Mouse (Mus musculus) adrenal gland, adult 2 months (tissue): Measurements from ENCODE around the gene Exoc5. TPM values are rescaled to one million over a fixed set of nuclear protein-coding genes. Genes with fewer than 3 reads are reported as not detected.
A peak's percentile ranks its signal among the peaks of the same experiment; 100 is the strongest.
"Not testable (repeated sequence)": the region's sequence is repeated elsewhere in the genome, so short reads cannot be mapped to it uniquely, and the experiment has no call there.

ENCODE experiments used
- DNase-seq: peaks from one replicate; pipeline ENCODE4 v3.0.0; 2021
- long read RNA-seq: library from polyadenylated mRNA; stranded (forward); transcript quantifications from one replicate; pipeline ENCODE4 v2.0.0, GENCODE M21; 2021
- polyA plus RNA-seq: library from polyadenylated mRNA; depleted of rRNA; stranded (reverse); fragments of >200 nt; gene quantifications from 2 replicates; pipeline ENCODE4 v1.2.3, GENCODE M21; 2012; rRNA removed
- total RNA-seq, 2 experiments: library from RNA; stranded (reverse); gene quantifications; 2 replicates each; pipeline ENCODE4 v1.2.3; 2021

Gene Exoc5
- total RNA-seq (10 to 100 TPM; 31.1 to 36.2 TPM), polyA plus RNA-seq (8.0 and 10.2 TPM in 2 replicates)
- long read RNA-seq, full-length matches to known transcripts: 12 of 16 reads
- long read RNA-seq, partial matches to known transcripts: 0 of 16 reads
- long read RNA-seq, other reads (novel, unspliced or antisense): 4 of 16 reads

- peak; percentile 98 for DNase-seq
Observed at GRCm38 (mm10) chr14:49066274-49066823, at the start of gene Exoc5. Exoc5 (minus strand) TSS chr14:49066653.

GRCm38 (mm10) chr14:49091755-49092154, 25.3 kb upstream of the Exoc5 start:
- not testable (repeated sequence) for DNase-seq

DNA sequence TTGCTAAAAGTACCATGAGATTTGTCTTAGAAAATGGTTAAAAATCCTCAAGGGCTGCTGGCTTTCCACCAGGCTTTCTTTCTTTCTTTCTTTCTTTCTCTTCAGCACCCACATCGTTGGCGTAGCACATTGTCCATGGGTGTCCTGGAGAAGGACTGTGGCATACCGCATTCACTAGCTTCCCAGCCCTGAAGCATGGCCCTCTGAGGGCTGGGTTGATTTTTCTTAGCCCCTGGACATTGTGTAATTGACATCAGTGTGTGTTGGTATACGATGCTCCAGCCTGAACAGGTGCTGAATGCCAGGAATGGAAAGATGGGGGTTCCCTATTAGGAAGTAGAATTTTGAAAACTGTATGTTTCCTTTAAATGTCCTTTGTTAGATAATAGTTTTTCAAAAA, 24.8 kb upstream of the Exoc5 start:
- DNase-seq: no peak

DNA sequence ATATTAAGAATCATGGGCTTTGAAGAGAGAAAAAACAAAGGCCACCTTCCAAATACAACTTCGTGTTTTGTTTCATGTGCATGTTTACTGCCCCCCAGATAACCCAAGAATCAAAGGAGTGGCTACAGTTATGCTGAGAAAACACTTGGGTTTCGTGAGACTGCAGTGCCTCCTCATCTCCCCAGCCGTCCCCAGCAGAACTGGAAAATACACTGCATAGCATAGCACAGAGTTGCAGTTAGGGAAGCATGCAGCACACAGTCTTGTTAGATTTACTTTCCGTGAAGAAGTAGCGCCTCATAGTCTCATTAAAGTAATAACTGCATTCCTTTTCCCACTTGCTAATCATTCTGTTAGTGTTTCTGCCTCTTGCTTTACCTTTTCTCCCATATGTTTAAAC, 23.6 kb upstream of the Exoc5 start:
- DNase-seq: no peak

- DNase-seq: no peak
Observed at GRCm38 (mm10) chr14:49089461-49090058, 23.1 kb upstream of the Exoc5 start.

DNA sequence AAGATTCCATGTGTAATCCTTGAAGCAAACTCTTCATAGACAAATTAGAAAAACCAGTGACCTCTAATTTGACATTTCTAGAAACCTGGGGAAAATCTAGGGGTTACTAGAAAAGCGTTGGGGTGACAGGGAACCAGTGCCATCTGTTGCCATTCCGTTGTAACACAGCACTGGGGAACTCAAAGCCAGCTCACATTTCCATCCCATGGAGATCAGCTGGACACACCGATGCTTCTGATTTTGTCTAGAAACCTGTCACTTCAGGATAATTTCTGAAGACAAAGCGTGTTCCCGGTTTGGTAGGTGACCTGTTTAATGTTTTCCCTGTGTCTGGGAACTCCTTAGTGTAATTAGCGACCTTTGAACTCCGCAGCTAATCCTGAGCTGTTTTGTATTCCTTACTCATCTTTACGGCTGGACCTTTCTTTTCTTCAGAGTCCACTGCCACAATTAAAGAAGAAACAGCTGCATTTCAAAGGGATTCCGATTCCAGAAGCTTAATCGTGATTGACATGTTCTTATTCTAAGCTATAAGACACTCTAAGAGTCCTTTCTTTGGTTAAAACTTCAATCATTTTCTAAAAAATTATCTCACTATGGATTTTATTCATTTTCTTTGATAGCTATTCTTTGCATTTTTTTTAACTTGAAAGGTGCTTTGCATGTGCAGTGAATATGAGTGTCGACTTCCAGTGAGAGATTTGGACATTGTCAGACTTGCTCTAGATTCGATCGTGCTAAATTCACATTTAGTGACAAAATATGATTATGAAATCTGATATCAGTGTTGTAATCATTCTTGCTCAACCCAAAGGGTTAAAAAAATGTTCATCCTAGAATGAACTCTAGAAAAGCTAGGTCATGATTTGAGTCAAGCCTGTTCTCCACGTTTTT, 21.9 kb upstream of the Exoc5 start:
- no peak for DNase-seq

DNA sequence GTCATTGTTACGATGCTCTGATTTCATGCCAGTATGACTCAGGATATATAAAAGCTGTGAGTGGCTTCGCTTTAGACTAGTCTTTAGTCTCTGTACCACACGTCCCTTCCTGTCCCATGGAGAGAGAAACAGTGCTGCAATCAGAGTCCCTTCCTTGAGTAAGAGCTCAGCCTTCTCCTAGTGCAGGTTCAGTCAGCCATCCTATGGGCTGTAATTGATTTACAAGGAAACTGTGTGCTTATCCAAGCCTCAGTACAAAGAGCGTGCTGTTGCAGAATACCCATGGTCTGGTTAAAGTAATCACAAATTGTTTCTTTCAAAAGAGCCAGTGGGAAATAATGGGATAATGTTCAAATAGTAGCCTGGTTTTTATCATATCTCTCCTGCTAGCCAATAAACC, 20.1 kb upstream of the Exoc5 start:
- DNase-seq: peak; percentile 11

DNA sequence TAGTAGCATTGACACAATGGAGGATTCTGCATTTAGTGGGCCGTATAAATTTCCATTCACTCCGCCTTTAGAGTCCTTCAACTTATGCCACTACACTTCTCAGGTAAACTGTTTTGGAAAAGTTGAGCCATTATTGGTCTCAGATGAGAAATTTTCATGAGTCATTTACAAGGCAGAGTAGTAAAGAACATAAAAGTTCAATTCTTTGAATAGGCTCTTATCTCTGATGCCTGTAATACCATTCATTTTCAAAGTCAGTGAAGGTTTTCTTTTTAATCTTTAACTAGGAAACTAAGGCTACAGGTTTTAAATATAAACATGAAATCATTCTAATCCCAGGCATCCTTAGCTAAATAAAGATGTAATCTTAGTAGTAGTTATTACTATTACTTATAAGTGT, 12.4 kb upstream of the Exoc5 start:
- DNase-seq: no peak

- DNase-seq: no peak
Observed at GRCm38 (mm10) chr14:49074361-49074760, 7.9 kb upstream of the Exoc5 start.

DNA sequence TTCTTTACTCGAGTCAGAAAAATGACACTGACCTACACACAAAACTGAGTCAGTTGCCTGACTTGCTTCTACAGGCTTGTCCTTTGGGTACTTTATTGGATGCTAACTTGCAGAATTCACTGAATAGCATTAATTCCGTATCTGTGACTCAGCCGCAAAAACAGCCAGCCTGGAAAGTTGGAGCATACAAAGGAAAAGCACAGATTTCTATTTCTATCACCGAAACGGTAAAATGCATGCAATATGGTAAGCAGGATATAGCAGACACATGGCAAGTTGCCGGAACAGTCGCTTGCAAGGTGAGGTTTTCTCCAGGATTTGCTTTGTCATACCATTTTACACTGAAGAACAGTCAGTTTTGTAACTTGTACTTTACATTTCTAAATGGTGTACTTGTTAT, 7.4 kb upstream of the Exoc5 start:
- no peak for DNase-seq

GRCm38 (mm10) chr14:49072837-49073236, 6.4 kb upstream of the Exoc5 start:
- no peak for DNase-seq

DNA sequence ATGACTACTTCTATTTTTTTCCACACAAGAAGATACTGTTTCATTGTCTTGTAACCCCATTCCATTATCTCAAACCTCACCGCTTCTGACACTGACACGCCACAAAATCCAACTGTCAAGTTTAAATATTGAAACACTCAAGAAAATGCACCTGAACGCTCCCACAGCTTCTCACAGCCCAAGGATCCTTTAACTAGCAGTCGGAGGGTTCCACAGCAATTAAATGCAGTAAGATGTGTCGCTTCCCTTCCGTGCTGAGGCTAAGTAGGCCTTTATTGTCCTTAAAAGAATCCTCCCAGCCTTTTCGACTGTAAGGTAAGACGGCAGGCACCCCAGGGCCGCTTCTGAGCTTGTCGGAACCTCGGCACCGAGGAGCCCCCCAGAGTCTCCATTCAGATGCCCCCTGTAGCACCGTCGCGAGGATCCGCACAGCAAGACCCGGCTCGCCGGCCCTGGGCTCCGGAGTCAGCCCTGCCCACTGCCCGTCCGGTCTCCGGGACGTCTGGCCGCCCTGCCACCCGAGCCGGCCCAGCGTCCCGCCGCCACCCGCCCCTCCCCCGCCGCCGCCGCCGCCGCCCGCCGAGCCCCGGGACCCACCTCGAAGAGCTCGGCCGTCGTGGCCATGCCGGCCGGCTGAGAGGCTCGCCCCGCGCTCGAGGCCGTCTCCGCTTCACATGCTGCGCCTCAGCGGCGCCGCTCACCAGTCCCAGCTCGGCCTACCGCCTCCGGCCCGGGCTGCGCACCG, 752 bp downstream of the Exoc5 start, which contains the start of gene Ap5m1:
Ap5m1 (plus strand) TSS at position 569 of the 745 bp plus-strand sequence.
- DNase-seq: no peak

GRCm38 (mm10) chr14:49063838-49064237, 2.6 kb downstream of the Exoc5 start:
- DNase-seq: no peak

DNA sequence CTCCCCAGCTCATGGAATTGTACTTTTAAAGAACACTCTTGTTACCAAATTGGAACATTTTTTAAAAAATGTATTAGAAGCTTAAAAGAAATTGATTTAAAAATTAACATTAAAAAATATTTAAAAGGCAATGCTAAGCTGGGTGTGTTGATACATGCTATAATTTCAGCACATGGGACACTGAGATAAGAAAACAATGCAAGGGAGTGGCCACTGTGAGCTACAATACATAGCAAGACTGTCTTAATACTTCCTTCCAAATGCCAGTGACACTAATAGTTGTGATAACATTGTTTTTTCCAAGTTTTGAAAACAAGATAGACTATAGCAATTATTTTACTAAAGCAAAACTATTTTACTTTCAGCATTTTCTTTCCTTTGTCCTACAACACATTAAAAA, 17.0 kb downstream of the Exoc5 start:
- no peak for DNase-seq

GRCm38 (mm10) chr14:49045610-49046009, 20.8 kb downstream of the Exoc5 start:
- DNase-seq: no peak

DNA sequence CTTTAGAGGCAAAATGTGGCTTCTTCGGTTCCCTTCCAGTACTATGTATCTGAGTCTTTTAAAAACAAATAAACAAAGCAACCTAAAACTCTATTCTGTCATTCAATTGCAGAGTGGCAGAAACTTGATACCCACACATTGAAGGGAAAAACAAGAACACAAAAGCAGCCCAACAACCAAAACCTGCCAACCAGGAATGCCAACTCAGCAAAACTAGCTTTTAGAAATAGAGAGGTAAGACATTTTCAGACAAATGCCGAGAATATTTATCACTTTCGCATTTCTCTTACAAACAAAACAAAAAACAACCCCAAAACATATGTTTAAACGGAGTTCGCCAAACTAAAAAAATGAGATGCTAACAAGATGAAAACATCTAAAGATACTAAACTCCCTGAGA, 37.5 kb downstream of the Exoc5 start:
- DNase-seq: no peak

- DNase-seq: no peak
Observed at GRCm38 (mm10) chr14:49027779-49028368, 38.6 kb downstream of the Exoc5 start.

DNA sequence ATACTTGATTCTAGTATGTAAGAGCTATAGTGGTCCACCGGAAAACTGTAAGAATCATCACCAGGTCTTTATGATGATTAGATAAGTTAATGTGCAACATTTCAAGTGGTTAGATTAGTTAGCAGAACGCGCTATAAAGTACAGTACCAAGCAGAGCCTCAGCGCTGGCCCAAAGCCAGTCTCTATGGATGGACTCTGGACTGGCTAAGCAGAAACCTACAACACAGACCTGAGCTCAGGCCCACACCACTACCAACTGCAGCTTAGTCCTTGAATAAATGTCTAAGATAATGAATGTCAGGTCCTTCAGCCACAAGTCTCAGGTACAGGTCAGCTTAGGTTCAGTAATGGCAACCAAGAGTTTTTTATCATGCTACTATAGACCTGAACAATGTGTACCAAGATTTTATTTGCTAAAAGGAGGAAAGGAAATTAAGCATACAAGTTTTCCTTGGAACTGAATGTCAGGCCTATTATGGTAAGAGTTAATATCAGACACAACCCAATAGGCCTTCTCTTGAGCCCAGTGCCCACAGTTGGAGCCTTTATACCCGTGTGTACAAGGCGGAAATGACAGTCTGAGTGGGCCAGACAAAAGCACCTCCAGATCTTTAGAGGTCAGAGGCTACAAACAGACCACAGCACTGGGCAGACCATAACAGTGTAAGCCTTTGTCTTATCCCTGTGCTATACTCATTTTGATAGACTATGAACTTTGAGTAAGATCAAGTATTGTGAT, 39.2 kb downstream of the Exoc5 start:
- DNase-seq: no peak

DNA sequence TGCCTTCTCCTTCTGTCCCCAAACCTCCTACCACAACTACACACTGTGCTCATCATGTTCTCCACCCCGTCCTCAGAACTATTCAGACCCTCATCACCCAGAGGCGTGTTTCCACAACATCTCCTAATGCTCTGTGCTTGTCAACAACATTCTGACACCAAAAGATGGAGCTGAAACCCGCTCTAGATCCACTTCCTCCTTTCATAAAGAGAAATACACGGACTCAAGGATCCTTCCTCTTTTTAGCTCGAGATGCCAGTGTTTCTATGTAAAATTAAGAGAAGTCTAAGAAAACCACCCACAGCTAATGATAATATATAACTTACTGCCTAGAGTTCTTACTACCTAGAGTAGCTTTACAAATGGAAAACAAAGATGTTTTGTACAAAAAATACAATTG, 46.7 kb downstream of the Exoc5 start:
- no peak for DNase-seq

DNA sequence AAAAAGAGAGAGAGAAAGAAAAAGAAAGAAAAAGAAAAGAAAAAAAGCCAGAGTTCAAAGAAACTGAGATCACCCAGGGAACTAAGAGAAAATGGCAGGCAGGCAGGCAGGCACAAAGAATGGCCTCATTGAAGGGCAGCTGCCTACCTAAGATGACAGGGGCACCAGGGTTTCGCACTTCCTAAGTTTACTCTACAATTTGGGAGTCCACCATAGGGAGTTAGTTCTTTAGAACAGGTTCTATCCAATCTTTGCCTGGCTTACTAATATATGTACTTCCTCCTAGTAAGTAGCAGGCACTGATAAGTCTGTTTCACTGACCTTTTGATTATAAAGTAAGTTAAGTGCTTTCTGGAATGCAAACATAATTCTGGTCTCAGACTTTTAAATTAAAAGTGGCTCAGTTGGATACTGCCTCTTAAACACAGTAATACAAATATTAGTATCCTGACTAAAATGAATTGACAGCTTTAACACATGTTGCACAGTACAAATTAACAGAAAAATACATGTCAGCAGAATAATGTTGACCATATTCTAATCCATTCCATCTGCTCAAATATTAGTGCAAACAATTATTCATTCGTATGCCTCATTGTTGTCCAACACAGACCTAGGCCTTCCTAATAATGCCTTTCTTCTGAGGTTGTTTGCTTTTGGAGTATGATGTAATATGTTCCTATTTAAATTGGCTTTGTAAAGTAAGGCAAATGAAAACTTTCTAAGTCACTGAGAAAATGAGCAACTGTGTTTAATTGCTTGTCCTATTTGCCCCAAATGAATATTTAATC, 57.9 kb downstream of the Exoc5 start:
- no peak for DNase-seq
